Mouse (Mus musculus) midbrain, embryonic 16.5 days (tissue): ENCODE measurements around the gene Ttc1. TPM values are rescaled to one million over a fixed set of nuclear protein-coding genes. Genes with fewer than 3 reads are reported as not detected.

ENCODE experiments used
- ATAC-seq: fragments of 200-750 bp; cut with Nextera tagmentation; 2 replicates; pipeline ENCODE4 v1.8.0; 2017; ENCODE audit warnings: moderate TSS enrichment
- H3K27ac ChIP-seq: fragments of 300-500 bp; sonication (generic); 2 replicates; pipeline ENCODE4 v1.5.1; 2014; ENCODE audit warnings: mild to moderate bottlenecking, low read length, mixed read lengths
- H3K27me3 ChIP-seq: fragments of 300-500 bp; sonication (generic); 2 replicates; pipeline ENCODE4 v1.6.1; 2014; ENCODE audit warnings: low read depth, low read length, mixed read lengths; ENCODE audit not compliant: control insufficient read depth, insufficient read depth
- H3K36me3 ChIP-seq: fragments of 300-500 bp; sonication (generic); 2 replicates; pipeline ENCODE4 v1.6.1; 2014; ENCODE audit warnings: mild to moderate bottlenecking, low read length, moderate library complexity, mixed read lengths; ENCODE audit not compliant: control insufficient read depth, insufficient read depth
- H3K4me1 ChIP-seq: fragments of 300-500 bp; sonication (generic); 2 replicates; pipeline ENCODE4 v1.6.1; 2014; ENCODE audit warnings: mild to moderate bottlenecking, low read length, mixed read lengths; ENCODE audit not compliant: control insufficient read depth, insufficient read depth
- H3K4me2 ChIP-seq: fragments of 300-500 bp; sonication (generic); 2 replicates; pipeline ENCODE4 v1.6.1; 2014; ENCODE audit warnings: mild to moderate bottlenecking, low read length, mixed read lengths
- H3K4me3 ChIP-seq: fragments of 300-500 bp; sonication (generic); 2 replicates; pipeline ENCODE4 v1.5.1; 2014; ENCODE audit warnings: low read depth, mild to moderate bottlenecking, low read length, moderate library complexity, mixed read lengths
- H3K9ac ChIP-seq: fragments of 300-500 bp; sonication (generic); 2 replicates; pipeline ENCODE4 v1.6.1; 2014; ENCODE audit warnings: low read depth, low read length, mixed read lengths
- H3K9me3 ChIP-seq: fragments of 300-500 bp; sonication (generic); replicated peaks from 2 replicates; pipeline ENCODE4 v1.6.1; 2014; ENCODE audit warnings: mild to moderate bottlenecking, low read length, mixed read lengths; ENCODE audit not compliant: control insufficient read depth, poor library complexity, severe bottlenecking
- WGBS: fragments of 180-500 bp; shearing (Covaris S2); extraction: QIAGEN DNeasy Blood & Tissue Kit; methylation state at CpG from one replicate; pipeline ENCODE4 v1.1.7; 2014; 5-methylcytosine and 5-hydroxymethylcytosine counted together
- polyA plus RNA-seq: library from polyadenylated mRNA; unstranded; fragments of >200 nt; fragmentation: Nextera tagmentation; extraction: Ambion mirVana; gene quantifications from 2 replicates; pipeline ENCODE4 v1.2.1, GENCODE M21; 2015

Ttc1 gene
- polyA plus RNA-seq, 1 experiment from 2014 or later, result 79.3 TPM

- no peak overlapping the region for H3K4me2 ChIP-seq
- no peak overlapping the region for H3K9ac ChIP-seq
- no peaks in the 10 kb centered on the region for H3K27me3 ChIP-seq
- no peak overlapping the region for H3K27ac ChIP-seq
- H3K4me1 ChIP-seq, result peaks cover 22% of the 10 kb centered on the region
- H3K36me3 ChIP-seq, result peaks cover 9% of the 10 kb centered on the region
- WGBS, result 85% methylated on average over 1 of the region's 1 CpGs
- H3K4me3 ChIP-seq, result no peak overlapping the region
- no peak for ATAC-seq
- no peaks in the 10 kb centered on the region for H3K9me3 ChIP-seq
These were observed 59.0 kb downstream of the Ttc1 start for GRCm38 (mm10) chr11:43688850-43689249.

- H3K27ac ChIP-seq, result peak overlapping the region; percentile 94
- H3K4me1 ChIP-seq, result peaks cover 38% of the 10 kb centered on the region
- no peaks in the 10 kb centered on the region for H3K36me3 ChIP-seq
- no peaks in the 10 kb centered on the region for H3K27me3 ChIP-seq
- H3K9me3 ChIP-seq, result no peaks in the 10 kb centered on the region
- peak overlapping the region; percentile 98 for H3K9ac ChIP-seq
- peak overlapping the region; percentile 87 for H3K4me3 ChIP-seq
- peak; percentile 53 for ATAC-seq
- under 1% methylated on average over 53 of the region's 72 CpGs for WGBS
- peak overlapping the region; percentile 66 for H3K4me2 ChIP-seq
These were observed 65.2 kb downstream of the Ttc1 start for GRCm38 (mm10) chr11:43682415-43683217.

GRCm38 (mm10) chr11:43681472-43682414, 66.1 kb downstream of the Ttc1 start, which contains the start of gene Pwwp2a:
Pwwp2a (plus strand) TSS chr11:43681998.
- peaks cover 35% of the 10 kb centered on the region for H3K4me1 ChIP-seq
- under 1% methylated on average over 48 of the region's 87 CpGs for WGBS
- H3K4me3 ChIP-seq, result peak within 1 kb of the TSS; percentile 87

More at GRCm38 (mm10) chr11:43681472-43682414, 66.1 kb downstream of the Ttc1 start, which contains the start of gene Pwwp2a:
- H3K4me2 ChIP-seq, result peak within 1 kb of the TSS; percentile 66
- peak within 1 kb of the TSS; percentile 98 for H3K9ac ChIP-seq
- H3K27ac ChIP-seq, result peak within 1 kb of the TSS; percentile 94
- H3K27me3 ChIP-seq, result no peaks in the 10 kb centered on the region
- no peaks in the 10 kb centered on the region for H3K9me3 ChIP-seq
- H3K36me3 ChIP-seq, result no peaks in the 10 kb centered on the region
- peak; percentile 99 for ATAC-seq

Other genes with a start within 250 kb of the Ttc1 start
- gene Ccnjl, start 219.2 kb downstream of the Ttc1 start, polyA plus RNA-seq, result 7.4 and 10.4 TPM in 2 replicates
- gene 4933415A04Rik, start 161.0 kb downstream of the Ttc1 start, polyA plus RNA-seq, result 3.0 and 3.2 TPM in 2 replicates
- not detected in 2 replicates for gene Fabp6, start 146.5 kb downstream of the Ttc1 start, polyA plus RNA-seq
- 24.5 and 29.0 TPM in 2 replicates for gene Pwwp2a, start 66.0 kb downstream of the Ttc1 start, polyA plus RNA-seq
- 7.9 and 12.1 TPM in 2 replicates for gene Adra1b, start 153.2 kb upstream of the Ttc1 start, polyA plus RNA-seq